Mouse (Mus musculus) small intestine, adult 2 months (tissue): ENCODE results near the gene Unc5b.

Experiments
- CTCF ChIP-seq: fragments of 200-500 bp; IDR thresholded peaks from 2 replicates; pipeline ENCODE4 v1.5.1; 2012; ENCODE audit warnings: low read depth, mild to moderate bottlenecking, control low read depth, inconsistent platforms, low read length, moderate library complexity, mixed read lengths; ENCODE audit not compliant: insufficient replicate concordance, insufficient read length; ENCODE audit errors: extremely low read depth
- POLR2A ChIP-seq: fragments of 200-500 bp; IDR thresholded peaks from 2 replicates; pipeline ENCODE4 v1.6.1; 2012; ENCODE audit warnings: low read depth, mild to moderate bottlenecking, control low read depth, inconsistent platforms, low read length, moderate library complexity

- TF ChIP-seq CTCF (no peak), POLR2A (no peak)
These were observed 11.7 kb downstream of the Unc5b start for GRCm38 (mm10) chr10:60819654-60820192.
